Mouse (Mus musculus): ENCODE data around the gene Lingo1. TPM values are rescaled to one million over a fixed set of nuclear protein-coding genes. Genes with fewer than 3 reads are reported as not detected.
A peak's percentile ranks its signal among the peaks of the same experiment; 100 is the strongest.

Lingo1 gene
- total RNA-seq, 2 experiments from 2014 or later: 0.66 to 1.2 TPM

- no peak for DNase-seq
These were observed 190.8 kb downstream of the Lingo1 start for GRCm38 (mm10) chr9:56605443-56605806.

- DNase-seq: peak; percentile 10 to 22
These were observed 191.3 kb downstream of the Lingo1 start for GRCm38 (mm10) chr9:56604797-56605442.

GRCm38 (mm10) chr9:56600655-56601054 is 195.6 kb downstream of the Lingo1 start:
- DNase-seq: no peak

DNA sequence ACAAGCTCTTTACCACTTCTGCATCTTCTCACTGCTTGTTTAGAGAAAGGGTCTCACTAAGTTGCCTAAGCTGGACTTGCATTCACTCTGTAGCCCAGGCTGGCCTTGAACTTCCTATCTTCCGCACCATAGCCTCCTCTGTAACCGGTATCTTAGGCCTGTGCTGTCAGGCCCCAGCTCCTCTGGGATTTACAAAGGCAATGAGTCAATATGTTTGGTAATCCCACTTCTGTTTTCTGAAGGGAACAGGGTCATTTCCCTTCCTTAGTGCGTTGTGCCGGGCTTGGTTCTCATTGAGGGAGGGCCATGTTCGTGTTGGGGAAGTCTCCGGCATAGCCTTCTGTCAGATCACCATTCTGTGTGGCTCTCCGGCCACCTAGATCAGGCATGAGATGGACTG is 203.6 kb downstream of the Lingo1 start:
- no peak for DNase-seq

DNA sequence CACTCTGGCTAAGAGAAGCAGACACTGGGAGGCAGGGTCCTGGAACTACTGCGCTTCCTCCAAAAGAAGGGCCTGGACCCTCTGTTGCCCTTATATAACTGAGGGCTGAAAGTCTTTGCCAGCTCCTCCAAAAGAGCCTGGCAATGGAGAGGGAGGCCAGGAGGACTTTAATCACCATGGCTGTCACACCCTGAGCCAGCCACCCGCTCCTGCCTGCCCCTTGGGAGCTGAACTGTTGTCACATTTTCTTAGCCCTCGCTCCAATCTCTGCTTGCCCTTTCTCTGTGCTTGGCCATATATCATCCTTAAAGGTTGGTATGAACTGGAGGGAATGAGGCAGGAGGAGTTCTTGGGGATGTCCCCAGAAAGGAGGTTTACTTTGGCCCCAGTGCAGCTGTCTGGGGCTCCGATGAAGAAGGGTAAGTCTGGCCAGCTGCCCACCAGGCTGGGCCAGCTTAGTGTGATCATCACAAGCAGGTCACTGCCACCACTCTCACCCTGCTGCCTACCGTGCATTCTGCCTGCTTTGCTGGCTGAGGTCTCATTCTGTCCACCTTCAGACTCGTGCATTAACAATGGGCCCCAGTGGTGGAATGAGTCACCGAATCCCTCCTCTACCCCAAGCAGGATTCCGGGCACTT is 204.9 kb downstream of the Lingo1 start:
- peak in 1 of 2 experiments; percentile 10 for DNase-seq

DNA sequence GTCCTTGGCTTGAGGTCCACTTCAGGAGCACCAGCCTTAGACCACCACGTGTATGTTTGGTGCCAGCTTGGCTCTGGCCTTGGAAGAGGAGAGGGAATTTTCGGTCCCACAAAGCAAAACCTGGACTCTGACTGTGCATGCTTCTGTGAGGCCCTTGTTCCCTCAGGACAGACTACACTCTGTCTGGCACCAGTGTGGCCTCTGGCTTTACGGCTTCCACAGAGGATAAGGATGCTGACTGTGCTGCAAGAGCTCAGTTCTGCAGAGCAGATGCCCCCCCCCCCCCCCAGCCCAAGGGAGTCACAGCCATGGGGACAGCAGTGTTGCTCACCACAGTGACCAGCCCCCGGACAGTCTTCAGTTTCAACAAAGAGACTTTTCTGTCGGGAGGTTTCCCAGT is 206.5 kb downstream of the Lingo1 start:
- no peak for DNase-seq

DNA sequence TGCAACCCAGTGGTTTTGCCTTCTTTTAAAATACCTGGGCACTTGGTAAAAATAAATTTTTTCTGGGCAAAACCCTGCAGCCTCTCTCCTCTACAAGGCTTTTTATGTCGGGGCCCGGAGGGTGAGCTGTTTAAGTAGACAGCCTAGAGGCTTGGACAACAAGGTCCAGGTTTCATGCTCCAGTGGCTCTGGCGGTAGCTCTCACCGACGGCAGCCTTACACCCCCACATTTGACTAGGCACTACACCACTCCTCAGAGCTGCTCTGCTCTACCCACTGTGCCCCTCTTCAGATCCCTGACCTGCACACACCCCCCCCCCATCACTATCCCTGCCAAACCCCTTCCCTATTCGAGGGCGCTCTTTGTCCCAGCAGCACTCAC is 212.2 kb downstream of the Lingo1 start:
- DNase-seq: no peak

- DNase-seq: no peak
These were observed 212.9 kb downstream of the Lingo1 start for GRCm38 (mm10) chr9:56583139-56584042.

- no peak for DNase-seq
These were observed 213.6 kb downstream of the Lingo1 start for GRCm38 (mm10) chr9:56582628-56583027.

GRCm38 (mm10) chr9:56581700-56582099 is 214.6 kb downstream of the Lingo1 start:
- DNase-seq: no peak

GRCm38 (mm10) chr9:56581016-56581415 is 215.3 kb downstream of the Lingo1 start:
- no peak for DNase-seq

DNA sequence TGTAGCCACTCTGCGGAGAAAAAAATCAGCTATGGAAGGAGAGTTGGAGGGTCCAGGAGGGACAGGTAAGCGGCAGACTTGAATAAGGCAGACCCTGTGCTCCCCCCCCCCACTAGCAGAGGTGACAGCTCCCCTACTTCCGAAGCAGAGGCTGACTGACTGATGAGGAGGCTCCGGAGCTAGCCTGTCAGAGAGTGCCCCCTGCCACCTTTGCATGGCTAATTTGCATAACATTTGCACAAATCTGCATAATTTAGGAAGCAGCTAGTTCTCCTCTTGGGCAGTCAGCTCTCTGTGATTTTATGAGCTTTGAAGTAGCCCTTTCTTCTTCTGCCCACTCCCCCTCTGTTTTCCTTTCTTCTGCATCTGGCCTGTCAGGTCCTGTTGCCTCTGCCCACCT is 216.2 kb downstream of the Lingo1 start:
- DNase-seq: no peak

- no peak for DNase-seq
These were observed 218.9 kb downstream of the Lingo1 start for GRCm38 (mm10) chr9:56577405-56577804.

DNA sequence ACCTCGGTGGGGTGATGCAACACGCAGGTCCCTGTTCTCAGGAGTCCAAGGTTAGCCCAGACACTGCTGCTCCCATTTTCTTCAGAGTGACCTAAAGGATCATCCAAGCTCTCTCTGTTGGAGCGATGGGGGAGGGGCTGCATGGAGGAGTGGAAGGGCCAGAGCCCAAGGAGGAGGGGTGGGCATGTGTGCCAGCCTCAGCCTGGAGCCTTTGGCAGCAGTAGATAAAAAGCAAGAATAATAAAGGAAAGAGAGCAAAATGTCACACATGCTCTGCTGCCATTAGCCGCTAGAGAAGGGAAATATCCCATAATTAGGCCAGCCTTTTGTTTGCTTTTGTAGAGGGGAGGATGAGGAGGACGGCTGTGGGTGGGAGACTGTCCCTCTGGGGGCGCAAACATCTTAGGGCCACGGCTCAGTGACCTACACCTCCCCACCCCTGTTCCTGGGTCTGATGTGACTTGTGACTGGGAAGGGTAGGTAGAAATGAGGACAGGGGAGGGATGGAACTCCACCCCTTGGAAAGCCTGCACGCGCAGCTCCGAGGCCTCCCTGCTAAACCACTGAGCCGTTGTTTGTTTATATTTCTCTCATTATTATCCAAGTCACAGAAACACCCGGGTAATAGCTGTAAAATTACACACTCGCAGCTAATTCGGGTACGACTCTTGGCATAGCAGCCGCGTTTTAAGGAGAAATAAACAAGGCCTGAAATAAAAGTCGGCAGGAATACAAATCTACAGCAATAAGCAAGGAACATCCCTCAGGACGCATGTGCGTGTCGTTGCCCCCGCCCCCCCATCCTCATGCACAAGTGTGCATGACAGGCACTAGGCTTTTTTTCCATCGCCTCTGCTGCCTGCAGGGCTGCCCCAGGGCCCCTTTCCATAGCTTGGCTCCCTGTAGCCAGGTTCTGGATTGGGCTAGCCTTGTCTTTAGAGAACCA is 223.5 kb downstream of the Lingo1 start:
- no peak for DNase-seq

Other genes with a start within 250 kb of the Lingo1 start
- 1 to 10 TPM in 1 of 2 experiments, under 1 TPM in 1; 0.63 to 1.7 TPM for gene Odf3l1, start 68.2 kb upstream of the Lingo1 start, total RNA-seq (2021)
- gene Cspg4, start 68.6 kb upstream of the Lingo1 start, total RNA-seq (2021): 10 to 100 TPM in 1 of 2 experiments, 1 to 10 TPM in 1; 9.7 to 12.0 TPM
- 10 to 100 TPM; 24.2 to 27.9 TPM for gene Snx33, start 131.9 kb upstream of the Lingo1 start, total RNA-seq (2021)
- gene Imp3, start 141.0 kb upstream of the Lingo1 start, total RNA-seq (2021): 100 to 1,000 TPM in 1 of 2 experiments, 10 to 100 TPM in 1; 89.4 to 106 TPM
- gene Snupn, start 154.4 kb upstream of the Lingo1 start, total RNA-seq (2021): 10 to 100 TPM; 11.7 to 12.4 TPM
- gene Ptpn9, start 198.5 kb upstream of the Lingo1 start, total RNA-seq (2021): 10 to 100 TPM; 47.7 to 53.8 TPM

Measured in adrenal gland, postnatal 36 days (tissue).